Mouse (Mus musculus): ENCODE data around the gene Olfr170.

Olfr170 gene

DNA sequence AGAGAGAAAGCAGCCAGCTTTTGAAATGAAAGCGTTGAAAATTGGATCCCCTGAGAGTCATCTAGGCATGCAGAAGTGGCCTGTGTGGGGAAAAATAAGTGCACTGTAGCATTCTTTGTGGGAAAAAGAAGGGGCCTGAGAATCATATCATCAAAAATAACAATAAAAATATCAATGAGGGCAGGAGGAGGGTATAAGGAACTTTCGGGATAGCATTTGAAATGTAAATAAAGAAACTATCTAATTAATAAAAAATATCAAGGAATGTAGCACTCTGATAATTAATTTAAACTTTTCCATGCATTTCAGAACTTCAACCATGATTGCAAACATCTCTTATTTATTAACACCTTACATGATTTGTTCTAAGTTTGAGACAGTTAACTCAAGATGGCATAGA, at the start of gene Olfr170:
TSS of gene Olfr170 (minus strand) at position 101 of the 400 bp plus-strand sequence.
- in situ Hi-C loops (cut with MboI, MseI) = loop anchor here in 1 of 2 experiments (5.0 kb wide), 1 partner anchor 39 kb away; the partner anchor contains the start of gene Olfr169

DNA sequence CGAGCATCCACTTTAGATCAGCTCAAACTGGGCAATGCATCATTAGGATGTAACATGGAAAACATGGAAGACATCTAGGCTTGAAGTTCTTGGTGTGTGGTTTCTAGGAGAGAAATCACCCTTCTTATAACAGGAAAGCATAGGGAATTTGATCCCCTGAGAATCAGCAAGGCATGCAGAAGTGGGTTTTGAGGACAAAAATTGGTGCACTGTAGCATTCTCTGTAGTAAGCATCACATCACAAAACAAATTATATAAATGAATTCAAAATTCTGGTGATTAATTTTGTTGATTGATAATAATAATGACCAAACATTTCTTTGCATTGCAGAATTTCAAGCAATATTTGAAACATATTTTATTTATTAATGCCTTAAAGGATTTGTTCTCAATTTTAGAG, 18.1 kb upstream of the Olfr170 start, which contains the start of gene Olfr171:
TSS of gene Olfr171 (minus strand) at position 101 of the 400 bp plus-strand sequence.
- in situ Hi-C loops (cut with MboI, MseI) = no loop called here

DNA sequence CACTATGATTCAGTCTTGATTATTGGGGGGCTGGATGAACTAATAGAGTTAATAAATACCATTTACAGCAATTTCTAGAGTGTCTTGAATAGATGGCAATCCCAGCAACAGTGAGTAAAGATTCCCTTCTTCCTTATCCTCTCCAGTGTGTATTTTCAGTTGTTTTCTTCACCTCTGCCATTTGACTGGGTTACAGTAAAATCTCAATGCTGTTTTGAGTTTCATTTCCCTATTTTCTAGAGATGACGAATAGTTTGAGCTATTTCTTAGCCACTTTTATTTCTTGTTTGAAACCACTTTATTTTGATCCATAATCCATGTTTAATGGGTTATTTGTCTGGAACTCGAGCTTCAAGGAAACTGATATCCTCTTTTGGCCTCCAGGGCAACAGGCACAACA, 8.5 kb downstream of the Olfr170 start:
- in situ Hi-C loops (cut with MboI, MseI) = no loop called here

DNA sequence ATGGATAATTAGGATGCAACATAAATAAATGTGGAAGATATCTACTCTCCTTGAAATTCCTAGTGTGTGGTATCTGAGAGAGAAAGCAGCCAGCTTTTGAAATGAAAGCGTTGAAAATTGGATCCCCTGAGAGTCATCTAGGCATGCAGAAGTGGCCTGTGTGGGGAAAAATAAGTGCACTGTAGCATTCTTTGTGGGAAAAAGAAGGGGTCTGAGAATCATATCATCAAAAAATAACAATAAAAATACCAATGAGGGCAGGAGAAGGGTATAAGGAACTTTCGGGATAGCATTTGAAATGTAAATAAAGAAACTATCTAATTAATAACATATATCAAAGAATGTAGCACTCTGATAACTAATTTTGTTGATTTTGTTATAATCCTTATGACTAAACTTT, 40.0 kb downstream of the Olfr170 start, which contains the start of gene Olfr169:
TSS of gene Olfr169 (minus strand) at position 101 of the 400 bp plus-strand sequence.
- in situ Hi-C loops (cut with MboI, MseI) = loop anchor here in 1 of 2 experiments (5.0 kb wide), 1 partner anchor 41 kb away; the partner anchor contains the start of gene Olfr170

Data from T-helper 17 cell (primary cell).